Comparison of ENCODE assay signal across 21 mouse cellular contexts in genomic region chr8:66444141-66444540, GRCm38 (mm10). TPM values are rescaled to one million over a fixed set of nuclear protein-coding genes. Genes with fewer than 3 reads are reported as not detected.
DNase-seq lines count a peak whose midpoint lies in the region; ATAC-seq and TF ChIP-seq lines count a peak whose summit lies in the region.
"Had no signal": no experiment of that assay in that cellular context is flagged by ENCODE, and none has a peak within 500 bp of the region (broad histone marks: within the 10 kb centered on the region; RNA-seq: fewer than 3 reads in every experiment).

No protein-coding gene starts in this region.

- no peak for TF ChIP-seq CTCF in intestine, postnatal 0 days (IDR thresholded peaks at IDR 0.05; ENCODE audit: low read depth)

- WGBS in midbrain, embryonic 11.5 days: 74% methylated on average over 5 of the region's 5 CpGs
- 69% methylated on average over 5 of the region's 5 CpGs for WGBS in intestine, postnatal 0 days
- 81% methylated on average over 5 of the region's 5 CpGs for WGBS in forebrain, embryonic 10.5 days

- H3K36me3 ChIP-seq in midbrain, embryonic 11.5 days (ENCODE audit: control insufficient read depth, insufficient read depth, low read length): no peaks in the 10 kb centered on the region
- no peaks in the 10 kb centered on the region for H3K36me3 ChIP-seq in intestine, postnatal 0 days (ENCODE audit: control insufficient read depth, insufficient read depth)
- H3K36me3 ChIP-seq in forebrain, embryonic 10.5 days (replicated peaks): no peaks in the 10 kb centered on the region
- H3K36me3 ChIP-seq: heart, embryonic 13.5 days; intestine, embryonic 15.5 days; limb, embryonic 10.5 days; liver, embryonic 13.5 days; neural tube, embryonic 15.5 days had no signal

- H3K4me3 ChIP-seq in midbrain, embryonic 11.5 days (ENCODE audit: low read depth, low read length): no peak overlapping the region
- H3K4me3 ChIP-seq in intestine, postnatal 0 days (ENCODE audit: low read depth, low read length): no peak overlapping the region
- no peak overlapping the region for H3K4me3 ChIP-seq in forebrain, embryonic 10.5 days
- H3K4me3 ChIP-seq: heart, embryonic 13.5 days; intestine, embryonic 15.5 days; limb, embryonic 10.5 days; liver, embryonic 13.5 days; neural tube, embryonic 15.5 days had no signal

- no peaks in the 10 kb centered on the region for H3K4me1 ChIP-seq in midbrain, embryonic 11.5 days (ENCODE audit: control insufficient read depth, insufficient read depth, low read length)
- no peaks in the 10 kb centered on the region for H3K4me1 ChIP-seq in intestine, postnatal 0 days (replicated peaks; ENCODE audit: control insufficient read depth, insufficient read depth, low read length)
- no peaks in the 10 kb centered on the region for H3K4me1 ChIP-seq in forebrain, embryonic 10.5 days
- H3K4me1 ChIP-seq: heart, embryonic 13.5 days; intestine, embryonic 15.5 days; limb, embryonic 10.5 days; liver, embryonic 13.5 days; neural tube, embryonic 15.5 days had no signal

- no peak overlapping the region for H3K9ac ChIP-seq in midbrain, embryonic 11.5 days (ENCODE audit: low read length)
- H3K9ac ChIP-seq in intestine, postnatal 0 days (ENCODE audit: low read depth, low read length): no peak overlapping the region
- H3K9ac ChIP-seq: heart, embryonic 13.5 days; hindbrain, embryonic 14.5 days; intestine, embryonic 15.5 days; liver, embryonic 13.5 days; neural tube, embryonic 15.5 days had no signal

- no peaks in the 10 kb centered on the region for H3K9me3 ChIP-seq in midbrain, embryonic 11.5 days (ENCODE audit: control insufficient read depth, low read length)
- no peaks in the 10 kb centered on the region for H3K9me3 ChIP-seq in intestine, postnatal 0 days (ENCODE audit: control insufficient read depth)
- H3K9me3 ChIP-seq in forebrain, embryonic 10.5 days: no peaks in the 10 kb centered on the region
- H3K9me3 ChIP-seq: heart, embryonic 13.5 days; intestine, embryonic 15.5 days; limb, embryonic 10.5 days; liver, embryonic 13.5 days; neural tube, embryonic 15.5 days had no signal

- peak; percentile 86 for ATAC-seq in granulocyte monocyte progenitor cell, adult 5-6 weeks (replicated peaks; ENCODE audit: poor library complexity, severe bottlenecking)
- ATAC-seq in megakaryocyte progenitor cell, adult 5-6 weeks (replicated peaks; ENCODE audit: poor library complexity): peak; percentile 81
- ATAC-seq in midbrain, embryonic 11.5 days (ENCODE audit: low FRiP score): no peak
- no peak for ATAC-seq in intestine, postnatal 0 days
- ATAC-seq: forebrain, embryonic 16.5 days; intestine, embryonic 15.5 days had no signal

- no peak overlapping the region for H3K4me2 ChIP-seq in midbrain, embryonic 11.5 days
- H3K4me2 ChIP-seq in intestine, postnatal 0 days (replicated peaks; ENCODE audit: low read depth): no peak overlapping the region
- H3K4me2 ChIP-seq: heart, embryonic 13.5 days; hindbrain, embryonic 14.5 days; intestine, embryonic 15.5 days; liver, embryonic 13.5 days; neural tube, embryonic 15.5 days had no signal

- DNase-seq in gastrocnemius, adult 18-20 months (ENCODE audit: low spot score): peak; percentile 2
- DNase-seq in gastrocnemius, postnatal 10 days: no peak
- DNase-seq in 416B (ENCODE audit: low read depth): peak; percentile 11
- no peak for DNase-seq in midbrain, embryonic 11.5 days (ENCODE audit: low spot score, missing footprints)
- no peak for DNase-seq in forebrain, embryonic 10.5 days (ENCODE audit: extremely low spot score, low spot score)
- DNase-seq: adrenal gland, adult 2 months; cerebellum, adult 9-11 months; kidney, postnatal 36 days; layer of hippocampus, adult 9-11 months; liver, embryonic 13.5 days; midbrain, embryonic 14.5 days; thymus, postnatal 36 days had no signal

- no peak overlapping the region for H3K27ac ChIP-seq in midbrain, embryonic 11.5 days (ENCODE audit: low read depth, low read length)
- H3K27ac ChIP-seq in intestine, postnatal 0 days (ENCODE audit: low read depth, low read length): no peak overlapping the region
- no peak overlapping the region for H3K27ac ChIP-seq in forebrain, embryonic 10.5 days
- H3K27ac ChIP-seq: heart, embryonic 13.5 days; hindbrain, embryonic 14.5 days; intestine, embryonic 15.5 days; limb, embryonic 10.5 days; liver, embryonic 13.5 days; neural tube, embryonic 15.5 days had no signal

- no peaks in the 10 kb centered on the region for H3K27me3 ChIP-seq in midbrain, embryonic 11.5 days (ENCODE audit: control insufficient read depth, insufficient read depth, low read length)
- no peaks in the 10 kb centered on the region for H3K27me3 ChIP-seq in intestine, postnatal 0 days (replicated peaks; ENCODE audit: control insufficient read depth, insufficient read depth, low read length)
- H3K27me3 ChIP-seq in forebrain, embryonic 10.5 days (ENCODE audit: poor library complexity, severe bottlenecking): no peaks in the 10 kb centered on the region
- H3K27me3 ChIP-seq: heart, embryonic 13.5 days; intestine, embryonic 15.5 days; liver, embryonic 13.5 days; neural tube, embryonic 15.5 days had no signal

RNA-seq across cellular contexts. Expression of gene Tma16, which starts 42.2 kb away (rescaled TPM):
- total RNA-seq in gastrocnemius, adult 18-20 months (2021): 1 to 10 TPM; 4.5 to 5.0 TPM
- 1 to 10 TPM; 5.5 to 6.7 TPM for total RNA-seq in gastrocnemius, postnatal 10 days (2021)
- total RNA-seq in granulocyte monocyte progenitor cell, adult 5-6 weeks (2014; fragmentation: Nextera tagmentation): 25.6 and 30.7 TPM in 2 replicates
- 47.9 and 55.5 TPM in 2 replicates for total RNA-seq in granulocyte monocyte progenitor cell, adult 5-6 weeks (2017)
- total RNA-seq in megakaryocyte progenitor cell, adult 5-6 weeks (2015): 41.0 and 42.5 TPM in 2 replicates
- 54.5 and 63.1 TPM in 2 replicates for total RNA-seq in megakaryocyte progenitor cell, adult 5-6 weeks (2017)
- polyA plus RNA-seq in midbrain, embryonic 11.5 days (2014; fragmentation: Nextera tagmentation; extraction: Ambion mirVana): 14.2 and 16.4 TPM in 2 replicates
- 3.6 and 4.2 TPM in 2 replicates for polyA plus RNA-seq in intestine, postnatal 0 days (2015; fragmentation: Nextera tagmentation; extraction: Ambion mirVana)
- 21.6 and 25.7 TPM in 2 replicates for polyA plus RNA-seq in forebrain, embryonic 10.5 days (2016; fragmentation: Nextera tagmentation; extraction: Ambion mirVana)

Comparison
In these comparisons a context has a peak if more than half of its experiments do, and no peak if none do; other contexts are left out.
1. DNase-seq: peak in gastrocnemius, adult 18-20 months (single experiment) and 416B (single experiment); none in gastrocnemius, postnatal 10 days (single experiment), midbrain, embryonic 11.5 days (single experiment) and forebrain, embryonic 10.5 days (single experiment).
2. ATAC-seq: peak in granulocyte monocyte progenitor cell, adult 5-6 weeks (single experiment) and megakaryocyte progenitor cell, adult 5-6 weeks (single experiment); none in midbrain, embryonic 11.5 days (single experiment) and intestine, postnatal 0 days (single experiment).